Mouse (Mus musculus) CH12F3 (cell line): ENCODE results near the gene Bdkrb2.

Experiments
- in situ Hi-C: fragments of 300-500 bp; cut with MboI; formaldehyde crosslinking; loops from 2 replicates; pipeline ENCODE4 v1.14.3; 2020; ENCODE audit warnings: low sequenced_read_pairs

Bdkrb2 gene

GRCm38 (mm10) chr12:105545696-105546435 lies 17.2 kb upstream of the Bdkrb2 start:
- in situ Hi-C loops = no loop called here

GRCm38 (mm10) chr12:105546538-105546937 lies 16.5 kb upstream of the Bdkrb2 start:
- in situ Hi-C loops = no loop called here

DNA sequence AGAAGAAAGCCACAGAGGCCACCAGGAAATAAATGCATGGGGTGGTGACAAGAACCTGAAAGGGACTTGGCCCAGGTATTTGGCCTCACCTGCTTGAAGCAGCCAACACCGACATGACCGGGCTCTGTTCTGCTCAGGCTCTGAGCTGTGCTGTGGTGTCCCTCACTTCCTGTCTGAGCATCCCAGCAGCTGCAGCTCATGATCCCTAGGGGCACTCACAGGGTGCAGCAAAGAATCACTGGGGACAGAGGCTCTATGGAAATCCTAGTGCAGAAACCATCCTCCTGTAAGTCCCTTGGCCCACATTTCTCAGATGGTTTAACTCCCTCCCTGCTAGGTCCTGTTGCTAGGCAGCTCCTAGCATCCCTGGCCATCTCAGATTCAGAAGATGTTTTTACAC lies 15.9 kb upstream of the Bdkrb2 start:
- in situ Hi-C loops = no loop called here

GRCm38 (mm10) chr12:105548001-105548400 lies 15.0 kb upstream of the Bdkrb2 start:
- in situ Hi-C loops = no loop called here

GRCm38 (mm10) chr12:105548881-105549280 lies 14.1 kb upstream of the Bdkrb2 start:
- in situ Hi-C loops = no loop called here

DNA sequence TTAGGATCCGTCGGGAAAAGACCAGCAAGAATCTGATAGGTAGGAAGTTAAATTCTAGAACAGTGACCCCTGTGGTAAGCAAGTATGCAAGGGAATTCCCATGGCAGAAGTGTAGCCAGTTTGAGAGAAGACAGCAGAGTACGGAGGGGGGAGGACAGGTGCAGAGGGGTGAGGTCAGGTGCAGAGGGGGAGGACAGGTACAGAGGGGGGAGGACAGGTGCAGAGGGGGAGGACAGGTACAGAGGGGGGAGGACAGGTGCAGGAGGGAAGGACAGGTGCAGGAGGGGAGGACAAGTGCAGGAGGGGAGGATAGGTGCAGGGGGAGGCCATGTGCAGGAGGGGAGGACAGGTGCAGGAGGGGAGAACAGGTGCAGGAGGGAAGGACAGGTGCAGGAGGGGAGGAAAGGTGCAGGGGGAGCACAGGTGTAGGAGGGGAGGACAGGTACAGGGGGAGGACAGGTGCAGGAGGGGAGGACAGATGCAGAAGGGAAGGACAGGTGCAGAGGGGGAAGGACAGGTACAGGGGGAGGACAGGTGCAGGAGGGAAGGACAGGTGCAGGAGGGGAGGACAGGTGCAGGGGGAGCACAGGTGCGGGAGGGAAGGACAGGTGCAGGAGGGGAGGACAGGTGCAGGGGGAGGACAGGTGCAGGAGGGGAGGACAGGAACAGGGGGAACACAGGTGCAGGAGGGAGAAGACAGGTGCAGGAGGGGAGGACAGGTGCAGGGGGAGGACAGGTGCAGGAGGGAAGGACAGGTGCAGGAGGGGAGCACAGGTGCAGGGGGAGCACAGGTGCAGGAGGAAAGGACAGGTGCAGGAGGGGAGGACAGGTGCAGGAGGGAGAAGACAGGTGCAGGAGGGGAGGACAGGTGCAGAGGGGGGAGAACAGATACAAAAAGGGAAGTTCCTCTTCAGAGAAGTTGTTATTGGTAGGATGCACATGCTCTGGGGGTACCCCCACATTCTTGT lies 12.9 kb upstream of the Bdkrb2 start:
- in situ Hi-C loops = no loop called here

DNA sequence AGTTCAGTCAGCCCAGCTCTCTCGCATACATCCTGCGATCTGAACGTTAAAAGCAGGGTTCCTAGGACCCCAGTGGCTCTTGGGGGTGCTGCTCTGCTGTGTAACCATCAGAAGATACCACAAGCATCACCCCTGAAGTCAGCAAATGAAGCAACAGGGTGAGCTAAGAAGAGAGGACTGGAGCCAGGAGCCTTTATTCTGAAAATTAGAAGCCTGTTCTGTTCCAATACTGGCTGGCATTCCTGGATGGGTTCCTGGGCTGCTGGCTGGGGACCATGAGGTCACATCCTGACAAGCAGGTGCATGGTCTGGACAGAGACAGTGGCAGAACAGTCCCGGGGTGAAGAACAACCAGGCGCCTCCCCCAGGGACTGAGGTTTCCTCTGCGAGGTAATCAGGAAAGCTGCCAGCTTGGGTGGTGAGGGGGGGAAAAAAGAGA lies 11.5 kb upstream of the Bdkrb2 start:
- in situ Hi-C loops = no loop called here

- in situ Hi-C loops = no loop called here
Measured at GRCm38 (mm10) chr12:105554151-105554772, 8.8 kb upstream of the Bdkrb2 start.

DNA sequence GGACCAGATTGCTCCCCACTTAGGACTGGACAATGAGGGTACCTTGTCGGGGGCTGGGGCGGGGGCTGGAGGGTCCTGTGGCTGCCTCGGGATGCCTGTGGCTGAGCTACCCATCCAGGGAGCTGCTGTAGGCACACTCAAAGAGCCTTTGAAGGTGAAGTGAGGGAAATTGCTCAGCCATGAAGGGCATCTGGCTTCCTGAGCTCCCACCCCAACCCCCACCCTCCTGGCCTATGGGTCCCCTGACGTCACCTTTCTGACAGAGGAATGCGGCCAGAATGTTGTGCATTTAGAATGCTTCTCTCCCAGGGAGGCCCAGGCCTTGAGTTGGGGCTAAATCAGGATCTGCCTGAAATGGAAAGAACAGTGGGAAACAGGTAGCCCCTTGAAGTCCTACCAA lies 7.9 kb upstream of the Bdkrb2 start:
- in situ Hi-C loops = no loop called here

- in situ Hi-C loops = no loop called here
Measured at GRCm38 (mm10) chr12:105557250-105557925, 5.6 kb upstream of the Bdkrb2 start.

DNA sequence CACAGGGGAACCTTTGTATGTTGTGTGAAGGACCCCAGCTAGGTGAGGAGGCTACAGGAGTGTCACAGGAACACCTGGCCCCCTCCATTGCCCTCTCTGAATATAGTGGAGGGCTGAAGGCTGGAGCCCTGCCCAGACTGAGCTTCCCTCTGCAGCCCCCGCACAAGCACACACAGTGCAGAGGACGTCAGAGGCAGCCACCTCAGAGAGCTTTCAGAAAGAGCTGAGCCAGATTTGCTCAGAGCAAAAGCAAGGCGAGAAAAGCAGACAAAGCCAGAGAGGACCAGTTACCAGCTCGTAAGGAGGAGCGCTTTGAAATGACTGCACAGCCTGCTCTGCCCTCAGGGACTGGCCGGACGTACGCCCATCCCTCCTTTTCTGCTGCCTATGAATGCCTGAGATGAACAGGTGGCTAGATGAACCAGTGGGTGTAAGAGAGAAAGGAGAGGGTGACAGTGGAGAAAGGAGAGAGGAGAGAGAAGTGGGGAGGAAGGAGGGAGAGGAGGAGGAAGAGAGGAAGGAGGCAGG lies 2.0 kb upstream of the Bdkrb2 start:
- in situ Hi-C loops = no loop called here

DNA sequence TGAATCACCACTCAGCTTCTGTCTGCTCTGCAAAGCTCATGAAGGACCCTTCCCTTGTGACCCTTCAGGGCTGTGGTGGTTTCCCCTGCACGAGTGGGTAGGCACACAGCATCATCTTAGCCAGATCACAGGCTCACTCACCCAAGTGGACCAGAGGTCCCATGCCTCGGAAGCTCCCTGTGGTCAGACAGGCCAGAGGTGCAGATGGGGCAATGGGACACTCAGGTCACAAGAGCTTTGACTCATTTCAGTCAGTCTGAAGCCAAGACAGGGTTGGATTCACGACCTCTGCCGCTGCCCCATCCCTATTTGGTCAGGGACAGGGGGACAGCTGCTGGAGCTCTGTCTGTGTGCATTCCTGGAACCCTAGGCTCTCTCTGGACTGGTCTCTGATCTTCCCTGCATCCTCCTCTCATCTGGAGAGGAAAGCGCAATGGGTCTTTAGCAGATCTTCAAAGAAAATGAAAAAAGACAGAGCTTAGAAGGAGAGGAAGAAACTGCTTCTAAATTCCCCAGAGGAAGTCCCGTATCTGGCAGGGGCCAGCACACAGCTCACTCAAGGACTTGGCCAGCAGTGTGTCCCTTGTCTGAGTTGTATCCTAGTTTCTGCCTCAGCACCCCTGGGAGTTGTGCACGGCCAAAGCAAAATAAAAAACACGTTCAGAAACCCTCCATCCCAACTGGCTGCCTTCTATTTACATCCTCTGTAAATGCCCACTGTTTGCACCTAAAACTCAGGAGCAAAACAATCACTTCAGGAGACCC lies 788 bp upstream of the Bdkrb2 start:
- in situ Hi-C loops = no loop called here

GRCm38 (mm10) chr12:105563726-105564275 lies 775 bp downstream of the Bdkrb2 start:
- in situ Hi-C loops = no loop called here

DNA sequence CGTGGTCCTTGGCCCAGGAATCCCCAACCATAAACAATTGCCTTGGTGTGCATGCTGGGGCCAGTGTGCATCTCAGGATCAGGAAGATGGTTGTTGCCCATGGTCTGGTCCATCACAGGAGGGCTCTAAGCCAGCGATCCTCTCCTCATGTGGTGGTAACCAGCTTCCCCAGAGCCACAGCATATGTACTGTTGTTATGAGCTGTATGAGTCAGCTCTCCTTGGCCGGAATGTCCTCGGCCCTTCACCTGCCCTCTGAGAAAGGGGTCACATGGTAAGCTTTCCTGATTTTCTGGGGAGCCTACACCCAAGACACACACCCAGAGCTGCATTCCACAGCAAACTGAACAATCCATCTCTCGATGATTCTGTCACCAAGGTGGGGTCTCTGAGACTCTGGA lies 2.2 kb downstream of the Bdkrb2 start:
- in situ Hi-C loops = no loop called here

- in situ Hi-C loops = no loop called here
Measured at GRCm38 (mm10) chr12:105571867-105572266, 8.8 kb downstream of the Bdkrb2 start.

- in situ Hi-C loops = no loop called here
Measured at GRCm38 (mm10) chr12:105572622-105573021, 9.6 kb downstream of the Bdkrb2 start.

- in situ Hi-C loops = no loop called here
Measured at GRCm38 (mm10) chr12:105574356-105574755, 11.3 kb downstream of the Bdkrb2 start.

DNA sequence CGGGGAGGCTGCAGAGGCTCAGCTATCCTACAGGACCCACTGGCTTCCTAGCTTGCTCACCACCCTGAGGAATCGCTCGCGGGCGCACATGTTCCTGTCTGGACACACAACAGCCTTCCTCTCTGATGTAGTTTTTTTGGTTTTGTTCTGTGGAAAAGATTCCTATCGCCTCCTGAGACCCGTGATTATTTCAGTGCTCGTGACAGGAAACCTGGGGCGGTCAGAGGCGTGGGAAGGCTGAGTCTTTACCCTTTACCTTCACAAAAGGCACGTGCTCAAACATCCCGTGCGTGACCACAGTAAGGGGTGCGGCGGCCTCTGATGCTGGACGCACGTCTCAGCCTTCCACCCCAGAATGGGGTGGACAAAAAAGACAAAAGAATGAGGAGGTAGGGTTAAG lies 17.5 kb downstream of the Bdkrb2 start:
- in situ Hi-C loops = no loop called here

DNA sequence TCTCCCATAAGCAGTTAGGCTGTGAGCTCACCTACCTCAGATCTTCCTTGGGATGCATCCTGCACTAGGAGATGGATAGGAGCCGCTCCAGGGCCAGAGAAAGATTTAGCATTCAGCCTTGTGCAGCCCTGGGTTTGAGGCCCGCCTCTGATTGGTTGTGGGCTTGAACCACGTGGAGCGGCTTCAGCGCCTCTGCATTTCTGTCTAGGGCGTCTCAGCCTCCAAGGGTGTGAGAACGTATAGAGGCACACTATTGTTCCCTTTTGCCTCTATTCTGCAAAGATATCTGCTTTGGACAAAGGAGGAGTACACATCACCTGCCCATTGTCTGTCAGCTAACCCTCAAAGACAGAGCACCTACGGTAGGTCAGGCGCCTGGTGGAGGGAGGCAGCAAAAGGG lies 19.5 kb downstream of the Bdkrb2 start:
- in situ Hi-C loops = no loop called here

- in situ Hi-C loops = no loop called here
Measured at GRCm38 (mm10) chr12:105583484-105583883, 20.5 kb downstream of the Bdkrb2 start.
